Mouse (Mus musculus) brain, embryonic 14.5 days (tissue): ENCODE results near the gene Junb.

Experiments
- CTCF ChIP-seq: fragments of 200-500 bp; IDR thresholded peaks from 2 replicates; pipeline ENCODE4 v1.5.1; 2012; ENCODE audit warnings: inconsistent platforms, mild to moderate bottlenecking, moderate library complexity, borderline replicate concordance; ENCODE audit not compliant: insufficient read depth, insufficient read length; ENCODE audit errors: extremely low read depth
- POLR2A ChIP-seq: fragments of 200-500 bp; IDR thresholded peaks from 2 replicates; pipeline ENCODE4 v1.6.1; 2012; ENCODE audit warnings: mild to moderate bottlenecking, inconsistent platforms, borderline replicate concordance; ENCODE audit not compliant: poor library complexity, insufficient read depth, insufficient read length, severe bottlenecking; ENCODE audit errors: extremely low read depth

DNA sequence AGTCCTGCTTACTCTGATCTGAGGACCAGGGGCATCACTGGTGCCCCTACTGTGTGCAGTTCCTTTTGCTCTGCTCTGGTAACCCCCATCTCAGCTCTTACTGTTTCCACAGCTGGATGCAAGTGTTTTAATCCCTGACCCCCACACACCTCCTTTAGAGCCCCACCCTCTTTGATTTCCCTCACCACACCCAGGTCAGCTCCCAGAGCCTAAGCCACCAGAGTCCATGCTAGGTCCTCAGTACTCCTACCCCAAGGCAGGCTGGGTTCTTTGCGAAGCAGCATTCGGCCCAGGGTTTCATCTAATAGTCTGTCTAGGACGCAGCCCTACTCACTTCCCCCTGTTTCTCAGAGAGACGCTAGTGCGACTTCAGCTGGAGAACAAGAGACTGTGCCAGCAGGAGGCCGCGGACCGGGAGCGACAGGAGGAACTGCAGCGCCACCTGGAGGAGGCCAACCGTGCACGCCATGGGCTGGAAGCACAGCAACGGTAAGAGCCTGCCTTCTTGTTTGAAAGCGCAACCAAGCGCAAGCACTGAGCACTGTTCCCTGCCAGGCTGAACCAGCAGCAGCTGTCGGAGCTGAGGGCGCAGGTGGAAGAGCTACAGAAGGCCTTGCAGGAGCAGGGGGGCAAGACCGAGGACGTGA is 19.3 kb upstream of the Junb start:
- peak; percentile 96 for TF ChIP-seq CTCF
- no peak for TF ChIP-seq POLR2A
